Mouse (Mus musculus): Measurements from ENCODE around the gene Rpl9-ps1. TPM values are rescaled to one million over a fixed set of nuclear protein-coding genes. Genes with fewer than 3 reads are reported as not detected.

The Rpl9-ps1 gene
- total and polyA plus RNA-seq, 3 experiments: 0.26 TPM; not detected in 2

GRCm38 (mm10) chr11:83595669-83596455 lies 49.6 kb downstream of the Rpl9-ps1 start:
- no peak for DNase-seq (ENCODE audit: low read depth, low spot score)
- H3K79me2 ChIP-seq (ENCODE audit: control insufficient read depth, insufficient read depth, low read length, poor library complexity): no peaks in the 10 kb centered on the region

More at GRCm38 (mm10) chr11:83595669-83596455, 49.6 kb downstream of the Rpl9-ps1 start:
- no peak for TF ChIP-seq MAFK (IDR thresholded peaks at IDR 0.05; ENCODE audit: borderline replicate concordance, low read depth, low read length)
- no peak for TF ChIP-seq RCOR1 (IDR thresholded peaks at IDR 0.05; ENCODE audit: low read depth, low read length)
- TF ChIP-seq NELFE (IDR thresholded peaks at IDR 0.05; ENCODE audit: low read depth, low read length): no peak
- no peak for TF ChIP-seq ZKSCAN1 (IDR thresholded peaks at IDR 0.05; ENCODE audit: low read depth, low read length)
- no peak for TF ChIP-seq TBP (IDR thresholded peaks at IDR 0.05; ENCODE audit: low read depth, low read length)
- TF ChIP-seq GATA1 (IDR thresholded peaks at IDR 0.05; ENCODE audit: low read depth, low read length): no peak
- no peak for TF ChIP-seq SMC3 (IDR thresholded peaks at IDR 0.05; ENCODE audit: low read depth, low read length)
- no peak for TF ChIP-seq EP300 (IDR thresholded peaks at IDR 0.05; ENCODE audit: low read depth in 1 of 2, low read length in 2 of 2)
- no peak for TF ChIP-seq USF2 (IDR thresholded peaks at IDR 0.05; ENCODE audit: borderline replicate concordance in 1 of 2, insufficient read depth in 1 of 2, low read depth in 1 of 2, low read length in 2 of 2)
- no peak for TF ChIP-seq BHLHE40 (IDR thresholded peaks at IDR 0.05; ENCODE audit: borderline replicate concordance, low read depth, low read length)
- no peak for TF ChIP-seq MAZ (IDR thresholded peaks at IDR 0.05; ENCODE audit: low read depth, low read length)
- TF ChIP-seq POLR2AphosphoS2 (IDR thresholded peaks at IDR 0.05; ENCODE audit: low read length): no peak
- TF ChIP-seq CTCF (IDR thresholded peaks at IDR 0.05 in 2 of 3, conservative IDR thresholded peaks at IDR 0.05 in 1 of 3; ENCODE audit: control insufficient read depth in 1 of 3, insufficient read depth in 1 of 3, low read depth in 2 of 3, low read length in 3 of 3, poor library complexity in 1 of 3, severe bottlenecking in 1 of 3): no peak
- no peak for TF ChIP-seq CHD1 (IDR thresholded peaks at IDR 0.05; ENCODE audit: low read depth, low read length)
- TF ChIP-seq TAL1 (IDR thresholded peaks at IDR 0.05; ENCODE audit: low read length): no peak
- no peak for TF ChIP-seq TCF12 (IDR thresholded peaks at IDR 0.05; ENCODE audit: low read depth, low read length)
- TF ChIP-seq SIN3A (IDR thresholded peaks at IDR 0.05; ENCODE audit: low read length): no peak
- TF ChIP-seq MYB (IDR thresholded peaks at IDR 0.05; ENCODE audit: low read depth, low read length): no peak
- no peak for TF ChIP-seq MAX (IDR thresholded peaks at IDR 0.05; ENCODE audit: low read length)
- H3K4me1 ChIP-seq (ENCODE audit: control insufficient read depth in 1 of 2, insufficient read depth in 2 of 2, low read length in 2 of 2): no peaks in the 10 kb centered on the region
- no peak overlapping the region for H3K9ac ChIP-seq (ENCODE audit: control insufficient read depth, low read depth, low read length, poor library complexity, severe bottlenecking)
- no peak overlapping the region for H3K27ac ChIP-seq (ENCODE audit: control insufficient read depth, low read depth, low read length)
- H3K9me3 ChIP-seq (replicated peaks; ENCODE audit: insufficient read depth, low read length): no peaks in the 10 kb centered on the region
- H3K4me3 ChIP-seq (ENCODE audit: control insufficient read depth in 1 of 2, insufficient read depth in 1 of 2, low read depth in 2 of 2, low read length in 2 of 2): no peak overlapping the region
- H3K27me3 ChIP-seq (ENCODE audit: control insufficient read depth in 1 of 2, insufficient read depth in 2 of 2, low read length in 2 of 2): peaks cover 18 to 20% of the 10 kb centered on the region in 2 experiments
- no peaks in the 10 kb centered on the region for H3K36me3 ChIP-seq (ENCODE audit: control insufficient read depth in 1 of 2, insufficient read depth in 2 of 2, low read length in 2 of 2)

Other genes starting within 250 kb of the Rpl9-ps1 start
- not detected in 2 replicates for gene Rasl10b, start 236.5 kb downstream of the Rpl9-ps1 start, total RNA-seq (2012; rRNA removed)
- gene Rasl10b, start 236.5 kb downstream of the Rpl9-ps1 start, polyA plus RNA-seq (2012; ENCODE audit: insufficient read depth in 1 of 2, insufficient read length in 2 of 2, low read depth in 1 of 2, low replicate concordance in 2 of 2, missing spikeins in 1 of 2): under 1 TPM in 1 of 2 experiments, not detected in 1; 0.04 TPM
- gene Gas2l2, start 216.2 kb downstream of the Rpl9-ps1 start, total RNA-seq (2012; rRNA removed): not detected in 2 replicates
- gene Gas2l2, start 216.2 kb downstream of the Rpl9-ps1 start, polyA plus RNA-seq (2012; ENCODE audit: insufficient read depth in 1 of 2, insufficient read length in 2 of 2, low read depth in 1 of 2, low replicate concordance in 2 of 2, missing spikeins in 1 of 2): not detected
- gene 1700020L24Rik, start 207.9 kb downstream of the Rpl9-ps1 start, total RNA-seq (2012; rRNA removed): not detected in 2 replicates
- gene 1700020L24Rik, start 207.9 kb downstream of the Rpl9-ps1 start, polyA plus RNA-seq (2012; ENCODE audit: insufficient read depth in 1 of 2, insufficient read length in 2 of 2, low read depth in 1 of 2, low replicate concordance in 2 of 2, missing spikeins in 1 of 2): under 1 TPM in 1 of 2 experiments, not detected in 1; 0.60 TPM
- gene Mmp28, start 182.6 kb downstream of the Rpl9-ps1 start, total RNA-seq (2012; rRNA removed): not detected in 2 replicates
- gene Mmp28, start 182.6 kb downstream of the Rpl9-ps1 start, polyA plus RNA-seq (2012; ENCODE audit: insufficient read depth in 1 of 2, insufficient read length in 2 of 2, low read depth in 1 of 2, low replicate concordance in 2 of 2, missing spikeins in 1 of 2): under 1 TPM in 1 of 2 experiments, not detected in 1; 0.03 TPM
- gene Taf15, start 172.5 kb downstream of the Rpl9-ps1 start, total RNA-seq (2012; rRNA removed): 31.8 and 51.2 TPM in 2 replicates
- 100 to 1,000 TPM in 1 of 2 experiments, not detected in 1; 236 TPM for gene Taf15, start 172.5 kb downstream of the Rpl9-ps1 start, polyA plus RNA-seq (2012; ENCODE audit: insufficient read depth in 1 of 2, insufficient read length in 2 of 2, low read depth in 1 of 2, low replicate concordance in 2 of 2, missing spikeins in 1 of 2)
- not detected in 2 replicates for gene Heatr9, start 123.4 kb downstream of the Rpl9-ps1 start, total RNA-seq (2012; rRNA removed)
- gene Heatr9, start 123.4 kb downstream of the Rpl9-ps1 start, polyA plus RNA-seq (2012; ENCODE audit: insufficient read depth in 1 of 2, insufficient read length in 2 of 2, low read depth in 1 of 2, low replicate concordance in 2 of 2, missing spikeins in 1 of 2): not detected
- gene Ccl5, start 115.1 kb downstream of the Rpl9-ps1 start, total RNA-seq (2012; rRNA removed): not detected in 2 replicates
- under 1 TPM in 1 of 2 experiments, not detected in 1; 0.56 TPM for gene Ccl5, start 115.1 kb downstream of the Rpl9-ps1 start, polyA plus RNA-seq (2012; ENCODE audit: insufficient read depth in 1 of 2, insufficient read length in 2 of 2, low read depth in 1 of 2, low replicate concordance in 2 of 2, missing spikeins in 1 of 2)
- 0.33 and 0.62 TPM in 2 replicates for gene Ccl9, start 67.0 kb downstream of the Rpl9-ps1 start, total RNA-seq (2012; rRNA removed)
- 1 to 10 TPM in 1 of 2 experiments, not detected in 1; 1.7 TPM for gene Ccl9, start 67.0 kb downstream of the Rpl9-ps1 start, polyA plus RNA-seq (2012; ENCODE audit: insufficient read depth in 1 of 2, insufficient read length in 2 of 2, low read depth in 1 of 2, low replicate concordance in 2 of 2, missing spikeins in 1 of 2)
- gene Ccl6, start 52.5 kb downstream of the Rpl9-ps1 start, total RNA-seq (2012; rRNA removed): not detected in 2 replicates
- gene Ccl6, start 52.5 kb downstream of the Rpl9-ps1 start, polyA plus RNA-seq (2012; ENCODE audit: insufficient read depth in 1 of 2, insufficient read length in 2 of 2, low read depth in 1 of 2, low replicate concordance in 2 of 2, missing spikeins in 1 of 2): not detected
- not detected in 2 replicates for gene Ccl3, start 3.7 kb upstream of the Rpl9-ps1 start, total RNA-seq (2012; rRNA removed)
- not detected for gene Ccl3, start 3.7 kb upstream of the Rpl9-ps1 start, polyA plus RNA-seq (2012; ENCODE audit: insufficient read depth in 1 of 2, insufficient read length in 2 of 2, low read depth in 1 of 2, low replicate concordance in 2 of 2, missing spikeins in 1 of 2)
- gene Ccl4, start 17.0 kb upstream of the Rpl9-ps1 start, total RNA-seq (2012; rRNA removed): not detected in 2 replicates
- gene Ccl4, start 17.0 kb upstream of the Rpl9-ps1 start, polyA plus RNA-seq (2012; ENCODE audit: insufficient read depth in 1 of 2, insufficient read length in 2 of 2, low read depth in 1 of 2, low replicate concordance in 2 of 2, missing spikeins in 1 of 2): not detected
- not detected in 2 replicates for gene Wfdc17, start 58.4 kb upstream of the Rpl9-ps1 start, total RNA-seq (2012; rRNA removed)
- not detected for gene Wfdc17, start 58.4 kb upstream of the Rpl9-ps1 start, polyA plus RNA-seq (2012; ENCODE audit: insufficient read depth in 1 of 2, insufficient read length in 2 of 2, low read depth in 1 of 2, low replicate concordance in 2 of 2, missing spikeins in 1 of 2)
- gene Wfdc18, start 63.4 kb upstream of the Rpl9-ps1 start, total RNA-seq (2012; rRNA removed): not detected in 2 replicates
- gene Wfdc18, start 63.4 kb upstream of the Rpl9-ps1 start, polyA plus RNA-seq (2012; ENCODE audit: insufficient read depth in 1 of 2, insufficient read length in 2 of 2, low read depth in 1 of 2, low replicate concordance in 2 of 2, missing spikeins in 1 of 2): not detected
- not detected in 2 replicates for gene Wfdc21, start 101.3 kb upstream of the Rpl9-ps1 start, total RNA-seq (2012; rRNA removed)
- gene Wfdc21, start 101.3 kb upstream of the Rpl9-ps1 start, polyA plus RNA-seq (2012; ENCODE audit: insufficient read depth in 1 of 2, insufficient read length in 2 of 2, low read depth in 1 of 2, low replicate concordance in 2 of 2, missing spikeins in 1 of 2): not detected
- 17.3 and 17.7 TPM in 2 replicates for gene Heatr6, start 108.1 kb upstream of the Rpl9-ps1 start, total RNA-seq (2012; rRNA removed)
- 10 to 100 TPM in 1 of 2 experiments, not detected in 1; 21.2 TPM for gene Heatr6, start 108.1 kb upstream of the Rpl9-ps1 start, polyA plus RNA-seq (2012; ENCODE audit: insufficient read depth in 1 of 2, insufficient read length in 2 of 2, low read depth in 1 of 2, low replicate concordance in 2 of 2, missing spikeins in 1 of 2)
- not detected in 2 replicates for gene Hnf1b, start 204.4 kb upstream of the Rpl9-ps1 start, total RNA-seq (2012; rRNA removed)
- not detected for gene Hnf1b, start 204.4 kb upstream of the Rpl9-ps1 start, polyA plus RNA-seq (2012; ENCODE audit: insufficient read depth in 1 of 2, insufficient read length in 2 of 2, low read depth in 1 of 2, low replicate concordance in 2 of 2, missing spikeins in 1 of 2)

All from MEL (cell line).